Comparison of ENCODE assay signal across 9 mouse cellular contexts in the genomic region with DNA sequence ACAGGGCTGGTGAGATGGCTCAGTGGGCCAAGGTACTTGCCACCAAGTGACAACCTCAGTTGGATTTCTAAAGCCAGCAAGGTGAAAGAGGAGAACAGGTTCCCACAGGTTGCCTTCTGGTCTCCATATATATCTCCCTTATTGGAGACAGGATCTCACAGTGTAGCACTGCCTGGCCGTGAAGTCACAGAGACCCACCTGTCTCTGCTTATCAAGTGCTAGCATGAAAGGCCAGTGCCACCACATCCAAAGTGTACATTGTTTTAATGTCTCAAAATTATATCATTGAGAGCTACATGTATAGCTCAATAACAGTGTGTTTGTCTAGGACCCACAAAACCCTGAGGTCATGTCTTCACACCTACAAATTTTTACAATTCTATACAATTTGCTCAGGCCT. TPM values are rescaled to one million over a fixed set of nuclear protein-coding genes. Genes with fewer than 3 reads are reported as not detected.
DNase-seq lines count a peak whose midpoint lies in the region; ATAC-seq and TF ChIP-seq lines count a peak whose summit lies in the region.
"Had no signal": no experiment of that assay in that cellular context is flagged by ENCODE, and none has a peak within 500 bp of the region (broad histone marks: within the 10 kb centered on the region; RNA-seq: fewer than 3 reads in every experiment).

No protein-coding gene starts in this region.

- H3K4me3 ChIP-seq in heart, embryonic 10.5 days = peak overlapping the region; percentile 83; the same call in 1 of the 2 replicates
- no peak overlapping the region for H3K4me3 ChIP-seq in heart, embryonic 12.5 days
- peak overlapping the region; percentile 90 for H3K4me3 ChIP-seq in E14TG2a.4 (replicated peaks; ENCODE audit: low read length)
- H3K4me3 ChIP-seq in hindbrain, embryonic 12.5 days = peak overlapping the region; percentile 72; the same call in 1 of the 2 replicates
- peak overlapping the region; percentile 71 for H3K4me3 ChIP-seq in midbrain, embryonic 12.5 days

- no peaks in the 10 kb centered on the region for H3K4me1 ChIP-seq in heart, embryonic 10.5 days
- 0 out of 2 replicates have a peak, but pooled peaks cover 3% of the 10 kb centered on the region for H3K4me1 ChIP-seq in heart, embryonic 12.5 days (replicated peaks)
- peaks cover 13% of the 10 kb centered on the region for H3K4me1 ChIP-seq in E14TG2a.4 (replicated peaks; ENCODE audit: low read depth, low read length)
- no peaks in the 10 kb centered on the region for H3K4me1 ChIP-seq in hindbrain, embryonic 12.5 days
- peaks cover 7% of the 10 kb centered on the region for H3K4me1 ChIP-seq in midbrain, embryonic 12.5 days

- 91% methylated on average over 1 of the region's 1 CpGs for WGBS in heart, embryonic 10.5 days
- WGBS in heart, embryonic 12.5 days = 91% methylated on average over 1 of the region's 1 CpGs
- 100% methylated on average over 1 of the region's 1 CpGs for WGBS in hindbrain, embryonic 12.5 days
- WGBS in midbrain, embryonic 12.5 days = 94% methylated on average over 1 of the region's 1 CpGs

- H3K27me3 ChIP-seq in heart, embryonic 10.5 days (ENCODE audit: insufficient read depth, poor library complexity, severe bottlenecking) = no peaks in the 10 kb centered on the region
- H3K27me3 ChIP-seq in heart, embryonic 12.5 days (replicated peaks) = no peaks in the 10 kb centered on the region
- no peaks in the 10 kb centered on the region for H3K27me3 ChIP-seq in E14TG2a.4 (ENCODE audit: insufficient read depth, low read length)
- no peaks in the 10 kb centered on the region for H3K27me3 ChIP-seq in hindbrain, embryonic 12.5 days
- H3K27me3 ChIP-seq in midbrain, embryonic 12.5 days = no peaks in the 10 kb centered on the region

- H3K36me3 ChIP-seq in heart, embryonic 10.5 days = peaks cover 7% of the 10 kb centered on the region; the same call in 1 of the 2 replicates
- H3K36me3 ChIP-seq in heart, embryonic 12.5 days = peaks cover 6% of the 10 kb centered on the region
- H3K36me3 ChIP-seq in E14TG2a.4 (ENCODE audit: insufficient read depth, low read length) = no peaks in the 10 kb centered on the region
- peaks cover 15% of the 10 kb centered on the region for H3K36me3 ChIP-seq in hindbrain, embryonic 12.5 days
- peaks cover 9% of the 10 kb centered on the region; the same call in 1 of the 2 replicates for H3K36me3 ChIP-seq in midbrain, embryonic 12.5 days

- no peaks in the 10 kb centered on the region for H3K9me3 ChIP-seq in heart, embryonic 10.5 days
- H3K9me3 ChIP-seq in heart, embryonic 12.5 days (replicated peaks) = peaks cover 4% of the 10 kb centered on the region; the same call in 1 of the 2 replicates
- no peaks in the 10 kb centered on the region; the same call in 1 of the 2 replicates for H3K9me3 ChIP-seq in E14TG2a.4 (ENCODE audit: low read length)
- no peaks in the 10 kb centered on the region for H3K9me3 ChIP-seq in hindbrain, embryonic 12.5 days (replicated peaks)
- H3K9me3 ChIP-seq in midbrain, embryonic 12.5 days = no peaks in the 10 kb centered on the region

- DNase-seq in heart, embryonic 10.5 days (ENCODE audit: low spot score) = no peak
- DNase-seq in cerebellum, adult 9-10 months = no peak
- DNase-seq in left cerebral cortex, adult 9 months (ENCODE audit: low spot score in 2 of 2) = no peak
- DNase-seq: thymus, adult 18-20 months had no signal

- no peak overlapping the region for H3K27ac ChIP-seq in heart, embryonic 10.5 days
- H3K27ac ChIP-seq in heart, embryonic 12.5 days (ENCODE audit: poor library complexity, severe bottlenecking) = no peak overlapping the region
- 0 out of 2 replicates have a peak overlapping the region, but pooled peaks have one; percentile 98 for H3K27ac ChIP-seq in hindbrain, embryonic 12.5 days
- no peak overlapping the region for H3K27ac ChIP-seq in midbrain, embryonic 12.5 days (replicated peaks)

- H3K4me2 ChIP-seq in heart, embryonic 12.5 days = no peak overlapping the region
- H3K4me2 ChIP-seq in hindbrain, embryonic 12.5 days (replicated peaks) = peak overlapping the region; percentile 68
- peak overlapping the region; percentile 65 for H3K4me2 ChIP-seq in midbrain, embryonic 12.5 days (replicated peaks)

- no peak for TF ChIP-seq CTCF in E14TG2a.4 (conservative IDR thresholded peaks at IDR 0.05; ENCODE audit: low read length)

- no peak overlapping the region for H3K9ac ChIP-seq in heart, embryonic 12.5 days
- H3K9ac ChIP-seq in hindbrain, embryonic 12.5 days = 0 out of 2 replicates have a peak overlapping the region, but pooled peaks have one; percentile 82
- no peak overlapping the region; the same call in 1 of the 2 replicates for H3K9ac ChIP-seq in midbrain, embryonic 12.5 days (replicated peaks)

- no peak for ATAC-seq in heart, embryonic 12.5 days (ENCODE audit: insufficient number of reproducible peaks, low FRiP score)
- no peak for ATAC-seq in hindbrain, embryonic 12.5 days (ENCODE audit: low FRiP score)
- no peak for ATAC-seq in midbrain, embryonic 12.5 days (ENCODE audit: low FRiP score, low read depth)
- ATAC-seq in megakaryocyte-erythroid progenitor cell, adult 5-6 weeks (replicated peaks; ENCODE audit: low FRiP score, low TSS enrichment, poor library complexity, severe bottlenecking) = no peak

RNA-seq across cellular contexts. Expression of gene Zfp846, which starts 25.2 kb away (rescaled TPM):
- polyA plus RNA-seq in heart, embryonic 10.5 days (2016; fragmentation: Nextera tagmentation; extraction: Ambion mirVana) = 10.2 and 11.6 TPM in 2 replicates
- 10.1 and 10.7 TPM in 2 replicates for polyA plus RNA-seq in heart, embryonic 12.5 days (2016; fragmentation: Nextera tagmentation; extraction: Ambion mirVana)
- polyA plus RNA-seq in hindbrain, embryonic 12.5 days (2016; fragmentation: Nextera tagmentation; extraction: Ambion mirVana) = 30.6 and 34.8 TPM in 2 replicates
- polyA plus RNA-seq in midbrain, embryonic 12.5 days (2016; fragmentation: Nextera tagmentation; extraction: Ambion mirVana) = 31.6 and 32.7 TPM in 2 replicates
- 7.8 and 10.1 TPM in 2 replicates for total RNA-seq in megakaryocyte-erythroid progenitor cell, adult 5-6 weeks (2014; fragmentation: Nextera tagmentation)
- 6.6 and 8.8 TPM in 2 replicates for total RNA-seq in megakaryocyte-erythroid progenitor cell, adult 5-6 weeks (2017)

RNA-seq across cellular contexts. Expression of gene Ubl5, which starts 36.4 kb away (rescaled TPM):
- polyA plus RNA-seq in heart, embryonic 10.5 days (2016; fragmentation: Nextera tagmentation; extraction: Ambion mirVana) = 285 and 287 TPM in 2 replicates
- 362 and 384 TPM in 2 replicates for polyA plus RNA-seq in heart, embryonic 12.5 days (2016; fragmentation: Nextera tagmentation; extraction: Ambion mirVana)
- polyA plus RNA-seq in hindbrain, embryonic 12.5 days (2016; fragmentation: Nextera tagmentation; extraction: Ambion mirVana) = 445 and 471 TPM in 2 replicates
- 463 and 492 TPM in 2 replicates for polyA plus RNA-seq in midbrain, embryonic 12.5 days (2016; fragmentation: Nextera tagmentation; extraction: Ambion mirVana)
- 379 and 438 TPM in 2 replicates for total RNA-seq in megakaryocyte-erythroid progenitor cell, adult 5-6 weeks (2014; fragmentation: Nextera tagmentation)
- 101 and 188 TPM in 2 replicates for total RNA-seq in megakaryocyte-erythroid progenitor cell, adult 5-6 weeks (2017)

RNA-seq across cellular contexts. Expression of gene Fbxl12, which starts 38.3 kb away (rescaled TPM):
- polyA plus RNA-seq in heart, embryonic 10.5 days (2016; fragmentation: Nextera tagmentation; extraction: Ambion mirVana) = 22.2 and 23.0 TPM in 2 replicates
- 18.7 and 19.4 TPM in 2 replicates for polyA plus RNA-seq in heart, embryonic 12.5 days (2016; fragmentation: Nextera tagmentation; extraction: Ambion mirVana)
- 18.3 and 19.8 TPM in 2 replicates for polyA plus RNA-seq in hindbrain, embryonic 12.5 days (2016; fragmentation: Nextera tagmentation; extraction: Ambion mirVana)
- polyA plus RNA-seq in midbrain, embryonic 12.5 days (2016; fragmentation: Nextera tagmentation; extraction: Ambion mirVana) = 19.2 and 20.5 TPM in 2 replicates
- total RNA-seq in megakaryocyte-erythroid progenitor cell, adult 5-6 weeks (2014; fragmentation: Nextera tagmentation) = 19.6 and 24.5 TPM in 2 replicates
- total RNA-seq in megakaryocyte-erythroid progenitor cell, adult 5-6 weeks (2017) = 2.6 and 3.8 TPM in 2 replicates

RNA-seq across cellular contexts. Expression of gene Pin1, which starts 45.6 kb away (rescaled TPM):
- polyA plus RNA-seq in heart, embryonic 10.5 days (2016; fragmentation: Nextera tagmentation; extraction: Ambion mirVana) = 68.6 and 80.2 TPM in 2 replicates
- 43.4 and 44.3 TPM in 2 replicates for polyA plus RNA-seq in heart, embryonic 12.5 days (2016; fragmentation: Nextera tagmentation; extraction: Ambion mirVana)
- polyA plus RNA-seq in hindbrain, embryonic 12.5 days (2016; fragmentation: Nextera tagmentation; extraction: Ambion mirVana) = 47.2 and 49.4 TPM in 2 replicates
- polyA plus RNA-seq in midbrain, embryonic 12.5 days (2016; fragmentation: Nextera tagmentation; extraction: Ambion mirVana) = 54.6 and 54.8 TPM in 2 replicates
- total RNA-seq in megakaryocyte-erythroid progenitor cell, adult 5-6 weeks (2014; fragmentation: Nextera tagmentation) = 15.2 and 18.6 TPM in 2 replicates
- 11.5 and 18.2 TPM in 2 replicates for total RNA-seq in megakaryocyte-erythroid progenitor cell, adult 5-6 weeks (2017)
